Comparison of ENCODE assay signal across 19 mouse cellular contexts in the genomic region with DNA sequence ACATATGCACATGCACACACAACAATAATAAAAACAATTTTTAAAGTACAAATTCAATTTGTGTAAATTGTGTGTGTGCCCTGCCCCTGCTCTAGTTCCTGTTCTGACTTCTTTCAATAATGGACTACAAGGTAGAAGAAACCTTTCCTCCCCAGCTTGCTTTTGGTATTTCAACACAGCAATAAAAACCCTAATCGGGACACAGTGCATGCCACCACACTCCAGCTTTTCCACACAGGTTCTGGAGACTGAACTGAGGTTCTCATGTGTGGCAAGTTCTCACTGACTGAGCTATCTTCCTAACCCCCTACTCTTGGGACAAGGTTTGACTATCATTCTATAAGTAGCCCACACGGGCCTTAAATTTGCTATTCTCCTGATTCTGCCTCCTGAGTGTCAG.
"Had no signal": no experiment of that assay in that cellular context is flagged by ENCODE, and none has a peak within 500 bp of the region (broad histone marks: within the 10 kb centered on the region; RNA-seq: fewer than 3 reads in every experiment).

No protein-coding gene starts in this region.

- DNase-seq: lung, adult 18-20 months; lung, embryonic 14.5 days; lung, postnatal 10 days; lung, postnatal 4 days; midbrain, embryonic 14.5 days; retina, postnatal 1 day; right cerebral cortex, adult 18-20 months; right cerebral cortex, postnatal 25 days; right cerebral cortex, postnatal 4 days; spleen, adult 18-20 months; thymus, adult 18-20 months; thymus, postnatal 14 days; thymus, postnatal 36 days had no signal

- H3K27ac ChIP-seq: midbrain, embryonic 10.5 days; midbrain, embryonic 12.5 days; neural tube, embryonic 13.5 days; neural tube, embryonic 15.5 days had no signal

- H3K36me3 ChIP-seq: midbrain, embryonic 10.5 days; midbrain, embryonic 12.5 days; neural tube, embryonic 13.5 days; neural tube, embryonic 15.5 days had no signal

- H3K9me3 ChIP-seq: midbrain, embryonic 10.5 days; midbrain, embryonic 12.5 days; neural tube, embryonic 13.5 days; neural tube, embryonic 15.5 days had no signal

- H3K4me3 ChIP-seq: midbrain, embryonic 10.5 days; midbrain, embryonic 12.5 days; myocyte; neural tube, embryonic 13.5 days; neural tube, embryonic 15.5 days had no signal

- ATAC-seq: midbrain, embryonic 16.5 days had no signal

- H3K4me2 ChIP-seq: lung, embryonic 14.5 days; midbrain, embryonic 12.5 days; neural tube, embryonic 13.5 days; neural tube, embryonic 15.5 days had no signal

- H3K27me3 ChIP-seq: midbrain, embryonic 12.5 days; neural tube, embryonic 13.5 days; neural tube, embryonic 15.5 days had no signal

- H3K4me1 ChIP-seq: midbrain, embryonic 10.5 days had no signal

- H3K9ac ChIP-seq: lung, embryonic 14.5 days; midbrain, embryonic 12.5 days; neural tube, embryonic 13.5 days; neural tube, embryonic 15.5 days had no signal
